Mouse (Mus musculus) mesoderm, embryonic 11.5 days (tissue): ENCODE data around the gene Prpf8.

Source experiments
- DNase-seq: peaks from one replicate; pipeline ENCODE4 v3.0.0-alpha.2; 2012; ENCODE audit warnings: low read depth, low spot score

The Prpf8 gene

GRCm38 (mm10) chr11:75494296-75495049 lies 7.9 kb downstream of the Prpf8 start:
- DNase-seq, result no peak

GRCm38 (mm10) chr11:75498126-75498525 lies 11.5 kb downstream of the Prpf8 start:
- DNase-seq, result no peak

- no peak for DNase-seq
These were observed 21.5 kb downstream of the Prpf8 start for GRCm38 (mm10) chr11:75508162-75508561.

- DNase-seq, result no peak
These were observed 22.3 kb downstream of the Prpf8 start for GRCm38 (mm10) chr11:75508904-75509303.

GRCm38 (mm10) chr11:75509741-75510626 lies 23.4 kb downstream of the Prpf8 start, which contains the start of gene Rilp:
Gene Rilp (plus strand): TSS chr11:75510094.
- peak; percentile 68 for DNase-seq

- peak; percentile 96 for DNase-seq
These were observed 24.0 kb downstream of the Prpf8 start for GRCm38 (mm10) chr11:75510627-75510993.

- no peak for DNase-seq
These were observed 24.6 kb downstream of the Prpf8 start for GRCm38 (mm10) chr11:75511213-75511612.

GRCm38 (mm10) chr11:75512301-75513018 lies 25.8 kb downstream of the Prpf8 start:
- no peak for DNase-seq

- DNase-seq, result no peak
These were observed 26.7 kb downstream of the Prpf8 start, which contains the start of gene Scarf1 for GRCm38 (mm10) chr11:75513336-75513735. Gene Scarf1 (plus strand): TSS chr11:75513540.

GRCm38 (mm10) chr11:75515186-75515585 lies 28.6 kb downstream of the Prpf8 start:
- DNase-seq, result no peak

GRCm38 (mm10) chr11:75519834-75520633 lies 33.4 kb downstream of the Prpf8 start:
- DNase-seq, result no peak

- no peak for DNase-seq
These were observed 35.0 kb downstream of the Prpf8 start for GRCm38 (mm10) chr11:75521609-75522008.

- no peak for DNase-seq
These were observed 36.2 kb downstream of the Prpf8 start for GRCm38 (mm10) chr11:75522793-75523192.

GRCm38 (mm10) chr11:75525531-75526125 lies 39.0 kb downstream of the Prpf8 start:
- DNase-seq, result no peak

- no peak for DNase-seq
These were observed 40.3 kb downstream of the Prpf8 start for GRCm38 (mm10) chr11:75526943-75527342.

- no peak for DNase-seq
These were observed 43.2 kb downstream of the Prpf8 start for GRCm38 (mm10) chr11:75529771-75530170.

- DNase-seq, result peak; percentile 89
These were observed 43.7 kb downstream of the Prpf8 start for GRCm38 (mm10) chr11:75530325-75530724.

- peak; percentile 27 for DNase-seq
These were observed 44.3 kb downstream of the Prpf8 start for GRCm38 (mm10) chr11:75530845-75531373.

- DNase-seq, result peak; percentile 96
These were observed 45.0 kb downstream of the Prpf8 start, which contains the start of gene Slc43a2 for GRCm38 (mm10) chr11:75531469-75532242. Gene Slc43a2 (plus strand): TSS chr11:75531694.
